Mouse (Mus musculus) cerebellum, adult 11 months (tissue): Measurements from ENCODE around the gene Pkd1l1.

Experiments used
- DNase-seq: peaks from one replicate; pipeline ENCODE4 v3.0.0; 2022

Gene Pkd1l1

DNA sequence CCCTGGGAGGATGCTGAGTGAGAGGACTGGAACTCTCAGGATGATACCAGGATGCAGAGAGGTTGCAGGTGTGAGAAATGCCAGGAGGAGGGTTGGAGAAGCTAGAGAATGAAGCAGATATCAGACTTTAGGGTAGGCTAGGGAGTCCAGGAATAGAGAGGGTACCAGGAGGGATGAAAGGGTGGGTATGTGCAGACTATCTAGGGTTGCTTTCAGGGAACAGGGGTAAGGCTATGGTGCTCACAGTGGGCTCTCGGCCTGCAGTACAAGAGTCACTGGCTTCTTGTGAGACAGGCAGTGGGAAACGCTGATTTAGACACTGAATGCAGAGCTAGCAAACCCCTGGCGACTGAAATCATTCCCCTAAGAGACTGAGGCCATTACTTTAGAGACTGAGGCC is at the start of gene Pkd1l1:
TSS of gene Pkd1l1 (minus strand) at position 101 of the 400 bp plus-strand sequence.
- DNase-seq, result no peak

DNA sequence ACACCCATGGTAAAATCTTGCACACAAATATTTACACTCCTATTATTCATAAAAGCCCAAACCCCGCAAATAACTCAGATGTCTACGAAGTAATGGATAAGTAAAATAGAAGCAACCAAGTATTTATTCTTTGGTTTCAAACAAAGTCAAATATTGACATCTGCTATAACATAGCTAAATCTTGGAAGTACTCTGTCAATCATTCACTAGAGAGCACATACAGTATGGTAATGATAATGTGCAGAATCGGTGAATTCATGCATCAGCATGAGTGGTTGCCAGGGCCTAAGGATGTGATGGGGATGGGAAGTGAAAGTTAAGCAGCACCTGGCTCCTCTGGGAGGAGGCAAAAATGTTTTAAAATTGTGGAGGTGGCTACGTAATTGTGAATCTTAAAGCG is 47.1 kb upstream of the Pkd1l1 start:
- DNase-seq, result no peak

GRCm38 (mm10) chr11:9018491-9019267 is 45.6 kb upstream of the Pkd1l1 start:
- no peak for DNase-seq

DNA sequence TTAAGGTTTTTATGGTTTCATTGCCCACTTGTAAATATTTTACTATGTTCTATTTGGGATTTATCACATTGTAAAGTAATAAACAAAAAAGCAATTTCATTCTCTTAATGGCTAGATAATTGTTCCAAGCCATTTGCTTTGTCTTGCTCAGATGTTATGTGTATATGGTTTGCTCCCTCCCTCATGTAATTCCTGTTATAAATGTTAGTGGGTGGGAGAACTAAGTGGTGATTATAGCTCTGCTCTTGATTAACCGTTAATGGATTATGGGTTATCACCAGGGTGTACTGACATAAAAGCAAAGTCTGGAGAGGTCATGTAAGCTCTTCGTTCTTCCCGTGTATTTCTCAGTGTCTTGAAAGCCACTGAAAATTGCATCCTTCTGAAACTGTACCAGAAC is 41.7 kb upstream of the Pkd1l1 start:
- no peak for DNase-seq

DNA sequence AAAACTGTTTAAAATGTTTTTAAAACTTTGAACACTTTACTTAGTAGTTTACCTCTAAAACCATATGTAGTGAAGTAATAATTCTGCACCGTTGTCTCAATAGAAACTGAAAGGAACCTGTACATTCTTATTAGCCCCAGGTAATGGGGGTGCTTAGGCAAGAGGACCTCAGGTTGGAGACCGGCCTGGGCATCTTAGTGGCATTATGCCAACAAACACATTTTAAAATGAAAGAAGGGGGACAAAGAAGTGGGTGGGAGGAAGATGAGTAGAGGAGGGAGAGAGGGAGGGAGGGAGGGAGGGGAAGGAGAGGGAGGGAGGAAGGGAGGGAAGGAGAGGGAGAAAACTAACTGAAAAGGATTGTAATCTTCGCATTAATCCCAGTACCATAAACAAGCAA is 38.3 kb upstream of the Pkd1l1 start:
- DNase-seq, result no peak

GRCm38 (mm10) chr11:9010853-9011339 is 37.8 kb upstream of the Pkd1l1 start, which contains the start of gene Hus1:
Gene Hus1, minus strand, starts transcription at chr11:9011191.
- DNase-seq, result peak; percentile 84

DNA sequence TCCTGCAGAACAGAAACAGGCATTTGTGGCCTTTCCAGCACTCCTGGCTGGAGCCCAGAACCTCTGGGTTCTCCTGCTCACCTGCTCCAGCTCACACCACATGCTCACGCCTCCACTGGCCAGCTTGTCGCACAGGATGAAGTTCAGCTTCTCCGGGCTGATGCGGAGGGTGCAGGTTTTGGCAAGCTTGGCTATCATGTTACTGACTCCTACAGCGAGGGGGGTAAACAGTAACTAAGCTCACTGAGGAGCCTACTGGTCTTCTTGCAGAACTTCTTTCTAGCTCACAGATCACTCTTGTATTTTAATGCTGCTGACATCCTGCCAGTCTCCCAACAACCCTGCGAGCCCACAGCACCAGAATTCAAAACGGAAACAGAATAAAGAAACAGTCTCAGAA is 37.4 kb upstream of the Pkd1l1 start:
- peak; percentile 29 for DNase-seq

- no peak for DNase-seq
Observed at GRCm38 (mm10) chr11:9008761-9009160, 35.7 kb upstream of the Pkd1l1 start.

- DNase-seq, result no peak
Observed at GRCm38 (mm10) chr11:8988084-8988483, 15.0 kb upstream of the Pkd1l1 start.

DNA sequence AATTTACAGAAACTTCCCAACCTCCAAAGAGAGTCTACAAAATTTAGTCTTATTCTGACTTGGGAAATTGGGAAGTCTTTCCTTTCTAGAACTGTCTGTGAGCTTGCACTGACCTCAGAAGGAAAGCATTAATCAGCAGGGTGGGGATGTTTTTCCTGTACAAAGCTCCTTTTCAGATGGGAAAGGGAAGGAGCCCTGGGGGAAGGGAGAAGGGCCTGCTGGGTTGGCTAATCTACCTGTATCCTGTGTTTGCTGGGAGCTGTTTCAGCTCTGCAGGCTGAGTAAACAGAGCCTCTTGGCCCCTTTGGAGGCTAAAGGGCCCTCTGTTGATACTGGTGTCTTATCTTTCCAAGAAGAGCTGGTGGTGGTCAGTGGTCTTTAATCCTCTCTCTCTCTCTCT is 13.0 kb upstream of the Pkd1l1 start:
- DNase-seq, result no peak

GRCm38 (mm10) chr11:8983237-8983861 is 10.3 kb upstream of the Pkd1l1 start:
- peak; percentile 46 for DNase-seq

DNA sequence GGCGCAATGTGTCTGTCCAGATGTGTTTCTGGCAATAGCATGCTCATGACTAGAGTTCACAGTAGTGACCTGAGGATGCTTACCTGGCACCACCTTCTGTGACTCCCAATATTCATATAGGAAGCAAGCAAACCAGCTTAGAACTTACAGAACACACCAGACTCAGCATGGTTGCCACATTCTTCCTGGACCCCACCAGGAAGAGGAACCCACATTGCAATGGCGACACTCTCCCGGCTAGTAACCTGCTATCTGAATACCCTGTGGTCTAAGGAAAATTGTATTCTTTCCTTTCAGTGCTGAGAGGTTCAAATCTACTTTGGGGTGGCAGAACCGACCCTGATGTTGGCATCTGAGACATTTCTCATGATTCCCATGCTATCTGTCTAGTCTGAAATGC is 5.1 kb upstream of the Pkd1l1 start:
- DNase-seq, result no peak

DNA sequence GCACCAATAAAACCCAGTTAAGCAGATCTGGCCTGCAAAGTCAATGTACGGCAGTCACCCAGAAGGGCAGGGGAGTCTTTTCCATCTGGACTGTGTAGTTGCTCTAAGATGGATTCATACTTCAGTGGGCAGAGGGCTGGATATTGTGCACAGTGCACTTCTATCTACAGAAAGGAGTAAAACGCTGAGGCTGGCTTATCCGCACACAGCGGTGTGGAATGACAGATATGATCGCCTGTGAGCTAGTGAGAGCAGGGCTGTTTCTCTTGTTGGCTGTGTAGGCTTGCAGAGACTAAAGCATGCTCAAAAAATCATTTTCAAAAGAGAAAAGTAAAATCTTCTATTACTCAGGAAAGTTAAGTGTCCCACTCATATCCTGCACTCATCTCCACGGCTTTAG is 973 bp downstream of the Pkd1l1 start:
- no peak for DNase-seq

DNA sequence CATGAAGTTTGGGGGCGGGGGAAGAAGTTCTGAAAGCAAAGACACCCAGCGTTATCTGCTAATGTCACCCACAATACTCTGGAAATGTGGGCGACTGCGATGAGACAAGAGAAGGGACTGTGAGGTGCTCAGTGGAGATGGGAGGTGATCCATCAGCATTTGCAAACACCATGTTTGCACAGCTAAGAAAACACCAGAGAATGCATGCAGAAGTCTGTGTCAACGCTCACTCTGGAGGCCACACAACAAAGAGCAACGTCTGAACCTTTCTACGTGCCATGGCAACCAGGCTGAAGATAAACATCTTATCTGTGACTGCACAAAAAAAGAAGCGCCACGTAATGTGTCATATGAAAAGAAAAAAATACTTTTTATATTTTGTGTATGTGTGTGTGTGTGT is 2.6 kb downstream of the Pkd1l1 start:
- DNase-seq, result no peak

DNA sequence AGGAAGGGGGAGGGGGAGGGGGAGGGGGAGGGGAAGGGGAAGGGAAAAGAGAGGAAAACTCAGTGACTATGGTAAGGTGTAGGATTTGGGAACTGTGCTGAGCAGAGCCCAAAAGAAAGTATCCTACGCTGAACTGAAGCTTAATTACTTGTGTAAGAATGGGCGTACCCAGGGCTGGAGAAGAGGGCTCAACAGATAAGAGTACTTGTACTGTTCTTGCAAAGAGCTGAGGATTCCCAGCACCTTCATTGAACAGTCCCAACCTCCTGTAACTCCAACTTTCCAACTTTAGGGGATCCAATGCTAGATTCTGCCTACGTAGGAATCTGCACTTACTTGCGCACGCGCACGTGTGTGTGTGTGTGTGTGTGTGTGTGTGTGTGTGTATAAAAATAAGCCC is 5.0 kb downstream of the Pkd1l1 start:
- DNase-seq, result no peak

DNA sequence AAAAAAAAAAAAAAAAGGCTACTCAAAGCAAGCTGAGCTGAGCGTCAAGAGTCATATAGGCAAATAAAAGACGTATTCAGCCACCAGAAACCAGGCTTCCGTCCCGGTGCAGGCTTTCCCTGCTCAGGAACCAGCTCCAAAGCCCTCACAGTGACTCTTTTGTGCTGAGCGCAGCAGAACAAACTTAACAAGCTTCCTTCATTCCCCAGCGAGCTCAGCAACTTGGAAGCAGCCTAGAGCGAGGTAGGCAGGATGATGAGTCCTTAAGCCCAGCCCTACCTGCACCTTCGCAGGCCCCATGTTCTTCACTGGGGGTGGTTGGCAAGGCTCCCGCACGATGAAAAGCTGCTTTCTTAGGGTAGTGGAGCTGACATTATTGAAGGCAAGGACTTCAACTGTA is 14.5 kb downstream of the Pkd1l1 start:
- no peak for DNase-seq

- no peak for DNase-seq
Observed at GRCm38 (mm10) chr11:8958108-8958507, 15.0 kb downstream of the Pkd1l1 start.

DNA sequence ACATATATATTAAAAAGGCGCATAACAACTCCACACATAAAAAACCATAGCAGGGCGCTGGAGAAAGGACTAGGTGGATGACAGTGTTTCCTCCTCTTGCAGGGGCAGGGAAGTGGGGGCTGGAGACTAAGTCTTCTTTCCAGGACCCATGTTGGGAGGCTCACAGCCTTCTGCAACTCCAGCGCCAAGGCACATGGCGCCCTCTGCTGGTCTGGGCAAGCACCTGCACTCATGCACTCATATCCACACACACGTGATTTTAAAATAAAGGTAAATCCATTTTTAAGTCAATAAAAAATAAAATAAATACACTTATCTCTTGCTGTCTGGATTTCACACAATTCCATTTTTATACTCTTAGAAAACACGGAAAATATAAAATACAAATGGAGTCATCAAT is 16.0 kb downstream of the Pkd1l1 start:
- DNase-seq, result no peak

GRCm38 (mm10) chr11:8955678-8956077 is 17.4 kb downstream of the Pkd1l1 start:
- peak; percentile 6 for DNase-seq

DNA sequence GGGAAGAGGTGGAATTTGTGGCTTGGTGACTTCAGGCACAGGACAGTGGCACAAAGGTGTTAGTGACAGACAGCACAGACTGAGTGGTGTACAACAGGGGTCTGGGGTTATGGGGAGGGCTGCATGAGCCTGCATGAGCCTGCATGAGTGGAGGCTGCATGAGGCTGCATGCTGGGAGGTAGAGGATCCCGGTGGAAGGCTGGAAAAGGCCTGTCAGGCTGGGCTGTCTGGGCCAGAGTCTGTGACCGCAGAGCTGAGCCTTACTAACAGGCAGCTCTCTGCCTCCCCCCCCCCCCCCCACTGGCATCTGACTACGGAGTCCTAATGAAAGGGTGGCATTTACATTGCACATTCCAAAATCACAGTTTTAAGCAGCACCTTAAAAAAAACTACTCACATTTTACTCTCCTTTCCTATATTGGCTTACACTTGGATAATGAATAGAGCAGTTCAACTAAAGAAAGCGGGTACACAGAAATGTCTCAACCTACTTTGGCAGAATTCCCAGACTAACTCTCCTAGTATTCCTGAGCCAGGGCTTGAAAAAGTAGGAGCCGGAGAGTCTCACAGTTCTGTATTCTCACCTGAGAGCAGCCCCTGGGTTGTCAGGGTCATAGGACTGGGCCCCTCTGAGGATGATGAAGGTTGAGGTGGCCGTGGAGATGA is 23.2 kb downstream of the Pkd1l1 start:
- DNase-seq, result no peak

DNA sequence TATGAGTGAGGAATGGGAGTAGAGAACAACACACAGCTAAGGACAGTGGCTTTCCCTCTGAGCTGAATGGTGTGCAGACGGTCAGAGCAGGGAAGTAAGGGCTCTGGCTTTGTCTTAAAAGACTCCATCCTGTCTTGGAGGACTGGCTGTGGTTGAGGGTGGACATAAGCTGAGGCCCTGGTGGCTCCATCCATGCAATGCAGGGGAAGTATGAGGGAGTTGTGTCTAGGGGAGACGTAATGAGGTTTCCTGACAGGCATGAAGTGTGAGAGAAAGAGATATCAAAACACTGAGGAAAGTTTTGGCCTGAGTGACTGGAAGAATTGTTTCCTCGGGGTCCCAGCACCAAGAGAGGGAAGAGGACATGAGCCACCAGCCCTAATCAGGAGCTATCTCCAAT is 24.2 kb downstream of the Pkd1l1 start:
- DNase-seq, result no peak

GRCm38 (mm10) chr11:8944114-8944513 is 29.0 kb downstream of the Pkd1l1 start:
- DNase-seq, result no peak

GRCm38 (mm10) chr11:8942446-8942845 is 30.6 kb downstream of the Pkd1l1 start:
- DNase-seq, result no peak
